Mouse (Mus musculus) heart, postnatal 0 days (tissue): ENCODE measurements around the gene Fancm.

Source experiments
- CTCF ChIP-seq: IDR thresholded peaks from 2 replicates; pipeline ENCODE4 v1.5.1; 2016; ENCODE audit warnings: antibody characterized with exemption, control low read depth, low read depth
- EP300 ChIP-seq: IDR thresholded peaks from 2 replicates; pipeline ENCODE4 v1.6.1; 2016; ENCODE audit warnings: antibody characterized with exemption, low read depth

DNA sequence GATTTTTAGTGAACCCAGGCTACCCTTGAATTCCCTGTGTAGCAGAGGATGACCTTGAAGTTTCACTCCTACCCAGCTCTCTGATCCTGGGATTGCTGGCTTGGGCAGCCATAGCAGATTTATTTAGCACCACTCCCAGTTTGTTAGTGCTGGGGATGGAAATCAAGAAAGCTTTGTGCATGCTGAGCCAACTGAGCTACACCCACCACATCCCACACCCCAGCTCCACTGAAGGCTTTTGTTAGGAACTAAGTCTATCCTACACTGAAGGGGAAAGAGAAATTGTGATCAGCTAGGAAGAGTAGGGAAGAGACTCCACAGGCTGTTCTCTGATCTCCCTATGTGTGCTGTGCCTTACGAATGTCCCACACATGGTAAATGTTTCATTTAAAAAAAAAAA is 37.4 kb downstream of the Fancm start:
- no peak for TF ChIP-seq CTCF
- TF ChIP-seq EP300: no peak
